Mouse (Mus musculus) gastrocnemius, postnatal 14 days (tissue): Measurements from ENCODE around the gene Strip1. TPM values are rescaled to one million over a fixed set of nuclear protein-coding genes. Genes with fewer than 3 reads are reported as not detected.
A peak's percentile ranks its signal among the peaks of the same experiment; 100 is the strongest.
"Not testable (repeated sequence)": the region's sequence is repeated elsewhere in the genome, so short reads cannot be mapped to it uniquely, and the experiment has no call there.

Source experiments
- DNase-seq: peaks from one replicate; pipeline ENCODE4 v3.0.0; 2021; ENCODE audit warnings: mixed read lengths
- intact Hi-C: fragments of 180-260 bp; cut with DNase I; formaldehyde crosslinking; loops from one replicate; pipeline ENCODE4 v1.15.1; 2025; ENCODE audit warnings: low total_unique reads
- long read RNA-seq, 2 experiments: library from polyadenylated mRNA; stranded (forward); transcript quantifications; one replicate each; pipeline ENCODE4 v2.0.0; 2021
- total RNA-seq, 2 experiments: library from RNA; stranded (reverse); gene quantifications; 2 replicates each; pipeline ENCODE4 v1.2.3; 2021

Gene Strip1
- 10 to 100 TPM; 16.9 to 19.5 TPM for total RNA-seq
- long read RNA-seq, experiment 1, transcript Strip1-201 (21 exons, 3,215 nt) = major isoform, 13 of 19 reads
- long read RNA-seq, experiment 1, partial matches to known transcripts = 4 of 19 reads
- long read RNA-seq, experiment 1, other reads (novel, unspliced or antisense) = 1 of 19 reads
- long read RNA-seq, experiment 2, transcript Strip1-201 (21 exons, 3,215 nt) = major isoform, 35 of 39 reads
- long read RNA-seq, experiment 2, partial matches to known transcripts = 2 of 39 reads
- long read RNA-seq, experiment 2, other reads (novel, unspliced or antisense) = 2 of 39 reads

GRCm38 (mm10) chr3:107631523-107631958 is at the start of gene Strip1:
Gene Strip1, minus strand, starts transcription at chr3:107631694.
- intact Hi-C loops = no loop called here
- peak; percentile 93 for DNase-seq

- intact Hi-C loops = no loop called here
- peak; percentile 10 for DNase-seq
Measured at GRCm38 (mm10) chr3:107680790-107681576, 49.5 kb upstream of the Strip1 start.

- no peak for DNase-seq
- intact Hi-C loops = no loop called here
Measured at GRCm38 (mm10) chr3:107671509-107671908, 40.0 kb upstream of the Strip1 start.

- DNase-seq = no peak
- intact Hi-C loops = no loop called here
Measured at GRCm38 (mm10) chr3:107670500-107670899, 39.0 kb upstream of the Strip1 start.

GRCm38 (mm10) chr3:107668786-107669185 is 37.3 kb upstream of the Strip1 start:
- intact Hi-C loops = no loop called here
- DNase-seq = no peak

GRCm38 (mm10) chr3:107667426-107667825 is 35.9 kb upstream of the Strip1 start:
- DNase-seq = no peak
- intact Hi-C loops = no loop called here

GRCm38 (mm10) chr3:107664641-107665040 is 33.1 kb upstream of the Strip1 start:
- intact Hi-C loops = no loop called here
- no peak for DNase-seq

GRCm38 (mm10) chr3:107659000-107659399 is 27.5 kb upstream of the Strip1 start:
- intact Hi-C loops = no loop called here
- DNase-seq = no peak

- intact Hi-C loops = no loop called here
- no peak for DNase-seq
Measured at GRCm38 (mm10) chr3:107656888-107657287, 25.4 kb upstream of the Strip1 start.

- intact Hi-C loops = no loop called here
- DNase-seq = no peak
Measured at GRCm38 (mm10) chr3:107656151-107656550, 24.7 kb upstream of the Strip1 start.

- DNase-seq = no peak
- intact Hi-C loops = no loop called here
Measured at GRCm38 (mm10) chr3:107655491-107655890, 24.0 kb upstream of the Strip1 start.

GRCm38 (mm10) chr3:107654861-107655260 is 23.4 kb upstream of the Strip1 start:
- DNase-seq = no peak
- intact Hi-C loops = no loop called here

GRCm38 (mm10) chr3:107652968-107653367 is 21.5 kb upstream of the Strip1 start:
- intact Hi-C loops = no loop called here
- DNase-seq = no peak

- DNase-seq, intact Hi-C loops: not testable (repeated sequence)
Measured at GRCm38 (mm10) chr3:107650276-107650675, 18.8 kb upstream of the Strip1 start.

GRCm38 (mm10) chr3:107646947-107647346 is 15.5 kb upstream of the Strip1 start:
- intact Hi-C loops = no loop called here
- no peak for DNase-seq

GRCm38 (mm10) chr3:107637606-107638172 is 6.2 kb upstream of the Strip1 start:
- intact Hi-C loops = no loop called here
- DNase-seq = no peak

GRCm38 (mm10) chr3:107636236-107636635 is 4.7 kb upstream of the Strip1 start:
- no peak for DNase-seq
- intact Hi-C loops = no loop called here

GRCm38 (mm10) chr3:107635836-107636235 is 4.3 kb upstream of the Strip1 start:
- intact Hi-C loops = no loop called here
- no peak for DNase-seq

- intact Hi-C loops = no loop called here
- DNase-seq = no peak
Measured at GRCm38 (mm10) chr3:107633906-107634305, 2.4 kb upstream of the Strip1 start.

- DNase-seq = no peak
- intact Hi-C loops = no loop called here
Measured at GRCm38 (mm10) chr3:107632786-107633185, 1.3 kb upstream of the Strip1 start.
